Mouse (Mus musculus) kidney, embryonic 15.5 days (tissue): ENCODE measurements around the gene Trim80. TPM values are rescaled to one million over a fixed set of nuclear protein-coding genes. Genes with fewer than 3 reads are reported as not detected.
A peak's percentile ranks its signal among the peaks of the same experiment; 100 is the strongest.
"Not testable (repeated sequence)": the region's sequence is repeated elsewhere in the genome, so short reads cannot be mapped to it uniquely, and the experiment has no call there.

Experiments used
- ATAC-seq: fragments of 200-750 bp; cut with Nextera tagmentation; replicated peaks from 2 replicates; pipeline ENCODE4 v1.8.0; 2017; ENCODE audit warnings: moderate TSS enrichment; ENCODE audit not compliant: low FRiP score
- H3K27ac ChIP-seq: fragments of 300-500 bp; sonication (generic); 2 replicates; pipeline ENCODE4 v1.5.1; 2015; ENCODE audit warnings: mild to moderate bottlenecking, inconsistent platforms
- H3K27me3 ChIP-seq: fragments of 300-500 bp; sonication (generic); 2 replicates; pipeline ENCODE4 v1.6.1; 2015; ENCODE audit warnings: inconsistent platforms
- H3K36me3 ChIP-seq: fragments of 300-500 bp; sonication (generic); 2 replicates; pipeline ENCODE4 v1.6.1; 2015; ENCODE audit warnings: inconsistent platforms
- H3K4me1 ChIP-seq: fragments of 300-500 bp; sonication (generic); 2 replicates; pipeline ENCODE4 v1.6.1; 2015; ENCODE audit warnings: inconsistent platforms
- H3K4me2 ChIP-seq: fragments of 300-500 bp; sonication (generic); 2 replicates; pipeline ENCODE4 v1.6.1; 2015; ENCODE audit warnings: moderate library complexity, mild to moderate bottlenecking, inconsistent platforms
- H3K4me3 ChIP-seq: fragments of 300-500 bp; sonication (generic); replicated peaks from 2 replicates; pipeline ENCODE4 v1.5.1; 2015; ENCODE audit warnings: mild to moderate bottlenecking, inconsistent platforms
- H3K9ac ChIP-seq: fragments of 300-500 bp; sonication (generic); 2 replicates; pipeline ENCODE4 v1.6.1; 2015; ENCODE audit warnings: mild to moderate bottlenecking, inconsistent platforms
- H3K9me3 ChIP-seq: fragments of 300-500 bp; sonication (generic); replicated peaks from 2 replicates; pipeline ENCODE4 v1.6.1; 2016; ENCODE audit warnings: inconsistent platforms
- WGBS: fragments of 180-500 bp; shearing (Covaris S2); methylation state at CpG from one replicate; pipeline ENCODE4 v1.1.7; 2015; ENCODE audit warnings: mixed read lengths; 5-methylcytosine and 5-hydroxymethylcytosine counted together
- polyA plus RNA-seq: library from polyadenylated mRNA; unstranded; fragments of >200 nt; fragmentation: Nextera tagmentation; extraction: Ambion mirVana; gene quantifications from 2 replicates; pipeline ENCODE4 v1.2.1, GENCODE M21; 2015

Trim80 gene
- polyA plus RNA-seq, 1 experiment from 2014 or later, result 0.18 TPM

- H3K9ac ChIP-seq, result no peak overlapping the region
- 6% methylated on average over 15 of the region's 15 CpGs for WGBS
Measured at GRCm38 (mm10) chr11:115473626-115474275, 33.4 kb downstream of the Trim80 start.

GRCm38 (mm10) chr11:115475025-115475757 is 34.8 kb downstream of the Trim80 start, which contains the start of gene Armc7:
TSS of gene Armc7 (plus strand) at chr11:115475667.
- H3K4me2 ChIP-seq, result peak within 1 kb of the TSS; percentile 93
- peak within 1 kb of the TSS; percentile 81 for H3K27ac ChIP-seq
- peak within 1 kb of the TSS; percentile 92 for H3K4me3 ChIP-seq
- peak; percentile 97 for ATAC-seq
- no peaks in the 10 kb centered on the region for H3K9me3 ChIP-seq
- 0 out of 2 replicates have a peak, but pooled peaks cover 4% of the 10 kb centered on the region for H3K36me3 ChIP-seq
- peaks cover 50% of the 10 kb centered on the region for H3K4me1 ChIP-seq
- no peaks in the 10 kb centered on the region for H3K27me3 ChIP-seq
- under 1% methylated on average over 26 of the region's 26 CpGs for WGBS
- H3K9ac ChIP-seq, result peak within 1 kb of the TSS; percentile 81

More at GRCm38 (mm10) chr11:115473626-115474275, 33.4 kb downstream of the Trim80 start:
- H3K27ac ChIP-seq, result peak overlapping the region; percentile 81
- peak overlapping the region; percentile 0; the same call in 1 of the 2 replicates for H3K4me3 ChIP-seq
- H3K9me3 ChIP-seq, result no peaks in the 10 kb centered on the region
- H3K4me2 ChIP-seq, result peak overlapping the region; percentile 35
- no peaks in the 10 kb centered on the region for H3K27me3 ChIP-seq
- peaks cover 50% of the 10 kb centered on the region for H3K4me1 ChIP-seq
- peak; percentile 49 for ATAC-seq
- H3K36me3 ChIP-seq, result peaks cover 10% of the 10 kb centered on the region; the same call in 1 of the 2 replicates

- Histone ChIP-seq H3K27me3 (no peaks in the 10 kb centered on the region), H3K4me1 (peaks cover 50% of the 10 kb centered on the region), H3K36me3 (0 out of 2 replicates have a peak, but pooled peaks cover 4% of the 10 kb centered on the region), H3K9ac (peak overlapping the region; percentile 81), H3K9me3 (no peaks in the 10 kb centered on the region), H3K27ac (no peak overlapping the region), H3K4me3 (peak overlapping the region; percentile 92), H3K4me2 (peak overlapping the region; percentile 93)
- WGBS, result 3% methylated on average over 28 of the region's 28 CpGs
- ATAC-seq, result no peak; the same call in none of the 2 replicates
Measured at GRCm38 (mm10) chr11:115475758-115476237, 35.5 kb downstream of the Trim80 start.

GRCm38 (mm10) chr11:115476630-115477029 is 36.3 kb downstream of the Trim80 start:
- not testable (repeated sequence) for H3K9me3 ChIP-seq, H3K36me3 ChIP-seq, H3K27ac ChIP-seq, H3K9ac ChIP-seq, ATAC-seq, H3K27me3 ChIP-seq
- 89% methylated on average over 4 of the region's 4 CpGs for WGBS
- Histone ChIP-seq H3K4me3 (peak overlapping the region; percentile 92), H3K4me2 (peak overlapping the region; percentile 93), H3K4me1 (peaks cover 50% of the 10 kb centered on the region)

GRCm38 (mm10) chr11:115477388-115477787 is 37.0 kb downstream of the Trim80 start:
- not testable (repeated sequence) for ATAC-seq, H3K27ac ChIP-seq
- 0 out of 2 replicates have a peak overlapping the region, but pooled peaks have one; percentile 93 for H3K4me2 ChIP-seq

GRCm38 (mm10) chr11:115478296-115478938 is 38.1 kb downstream of the Trim80 start:
- Histone ChIP-seq H3K36me3 (0 out of 2 replicates have a peak, but pooled peaks cover 4% of the 10 kb centered on the region), H3K4me2 (no peak overlapping the region), H3K27me3 (no peaks in the 10 kb centered on the region), H3K27ac (no peak overlapping the region), H3K9me3 (no peaks in the 10 kb centered on the region), H3K9ac (no peak overlapping the region; the same call in 1 of the 2 replicates), H3K4me3 (no peak overlapping the region), H3K4me1 (peaks cover 37% of the 10 kb centered on the region)
- ATAC-seq, result no peak
- WGBS, result 90% methylated on average over 9 of the region's 9 CpGs

More at GRCm38 (mm10) chr11:115477388-115477787, 37.0 kb downstream of the Trim80 start:
- H3K4me1 ChIP-seq, result peaks cover 46% of the 10 kb centered on the region
- H3K4me3 ChIP-seq, H3K9me3 ChIP-seq, H3K36me3 ChIP-seq, H3K27me3 ChIP-seq, H3K9ac ChIP-seq: not testable (repeated sequence)
- WGBS, result 88% methylated on average over 7 of the region's 7 CpGs

GRCm38 (mm10) chr11:115481553-115482259 is 41.4 kb downstream of the Trim80 start:
- 81% methylated on average over 6 of the region's 6 CpGs for WGBS
- no peaks in the 10 kb centered on the region for H3K9me3 ChIP-seq
- no peaks in the 10 kb centered on the region for H3K27me3 ChIP-seq
- no peak overlapping the region for H3K4me2 ChIP-seq
- H3K36me3 ChIP-seq, result 0 out of 2 replicates have a peak, but pooled peaks cover 4% of the 10 kb centered on the region
- no peak for ATAC-seq
- H3K27ac ChIP-seq, result no peak overlapping the region
- H3K4me3 ChIP-seq, result no peak overlapping the region
- no peak overlapping the region for H3K9ac ChIP-seq
- H3K4me1 ChIP-seq, result peaks cover 17% of the 10 kb centered on the region

- Histone ChIP-seq H3K4me2 (no peak overlapping the region), H3K4me1 (peaks cover 10% of the 10 kb centered on the region; the same call in 1 of the 2 replicates), H3K27ac (no peak overlapping the region), H3K36me3 (0 out of 2 replicates have a peak, but pooled peaks cover 4% of the 10 kb centered on the region), H3K9me3 (no peaks in the 10 kb centered on the region), H3K9ac (no peak overlapping the region), H3K4me3 (no peak overlapping the region), H3K27me3 (no peaks in the 10 kb centered on the region)
- 75% methylated on average over 11 of the region's 11 CpGs for WGBS
- ATAC-seq, result no peak
Measured at GRCm38 (mm10) chr11:115483278-115483677, 42.9 kb downstream of the Trim80 start.

- Histone ChIP-seq H3K4me3 (no peak overlapping the region), H3K4me2 (no peak overlapping the region), H3K36me3 (peaks cover 6% of the 10 kb centered on the region), H3K9ac (no peak overlapping the region), H3K27me3 (no peaks in the 10 kb centered on the region), H3K9me3 (no peaks in the 10 kb centered on the region), H3K27ac (no peak overlapping the region), H3K4me1 (peaks cover 10% of the 10 kb centered on the region; the same call in 1 of the 2 replicates)
- no peak for ATAC-seq
- 17% methylated on average over 6 of the region's 6 CpGs for WGBS
Measured at GRCm38 (mm10) chr11:115483726-115484125, 43.4 kb downstream of the Trim80 start.

- WGBS, result 55% methylated on average over 12 of the region's 12 CpGs
- Histone ChIP-seq H3K27ac (0 out of 2 replicates have a peak overlapping the region, but pooled peaks have one; percentile 45), H3K36me3 (peaks cover 19% of the 10 kb centered on the region)
Measured at GRCm38 (mm10) chr11:115485155-115485554, 44.8 kb downstream of the Trim80 start.

GRCm38 (mm10) chr11:115488551-115489104 is 48.3 kb downstream of the Trim80 start:
- ATAC-seq, result no peak
- Histone ChIP-seq H3K27me3 (no peaks in the 10 kb centered on the region), H3K36me3 (peaks cover 17% of the 10 kb centered on the region), H3K27ac (no peak overlapping the region), H3K4me1 (peaks cover 23% of the 10 kb centered on the region), H3K4me2 (no peak overlapping the region), H3K4me3 (no peak overlapping the region), H3K9me3 (no peaks in the 10 kb centered on the region), H3K9ac (no peak overlapping the region; the same call in 1 of the 2 replicates)
- WGBS, result 89% methylated on average over 19 of the region's 19 CpGs

More at GRCm38 (mm10) chr11:115485155-115485554, 44.8 kb downstream of the Trim80 start:
- H3K4me2 ChIP-seq, result no peak overlapping the region
- H3K9me3 ChIP-seq, result no peaks in the 10 kb centered on the region
- H3K4me1 ChIP-seq, result peaks cover 10% of the 10 kb centered on the region; the same call in 1 of the 2 replicates
- ATAC-seq, result peak; percentile 78
- 0 out of 2 replicates have a peak overlapping the region, but pooled peaks have one; percentile 1 for H3K9ac ChIP-seq
- no peaks in the 10 kb centered on the region for H3K27me3 ChIP-seq
- no peak overlapping the region for H3K4me3 ChIP-seq
